Mouse (Mus musculus) brain, embryonic 14.5 days (tissue): ENCODE measurements at regions not wholly inside any gene's neighbourhood (a gene's known extent, or its start where the extent isn't known, plus 50 kb on each side); places are given as distances from the start of the nearest gene placed in this dataset.

Source experiments
- CTCF ChIP-seq: fragments of 200-500 bp; IDR thresholded peaks from 2 replicates; pipeline ENCODE4 v1.5.1; 2012; ENCODE audit warnings: inconsistent platforms, mild to moderate bottlenecking, moderate library complexity, borderline replicate concordance; ENCODE audit not compliant: insufficient read depth, insufficient read length; ENCODE audit errors: extremely low read depth
- POLR2A ChIP-seq: fragments of 200-500 bp; IDR thresholded peaks from 2 replicates; pipeline ENCODE4 v1.6.1; 2012; ENCODE audit warnings: mild to moderate bottlenecking, inconsistent platforms, borderline replicate concordance; ENCODE audit not compliant: poor library complexity, insufficient read depth, insufficient read length, severe bottlenecking; ENCODE audit errors: extremely low read depth

DNA sequence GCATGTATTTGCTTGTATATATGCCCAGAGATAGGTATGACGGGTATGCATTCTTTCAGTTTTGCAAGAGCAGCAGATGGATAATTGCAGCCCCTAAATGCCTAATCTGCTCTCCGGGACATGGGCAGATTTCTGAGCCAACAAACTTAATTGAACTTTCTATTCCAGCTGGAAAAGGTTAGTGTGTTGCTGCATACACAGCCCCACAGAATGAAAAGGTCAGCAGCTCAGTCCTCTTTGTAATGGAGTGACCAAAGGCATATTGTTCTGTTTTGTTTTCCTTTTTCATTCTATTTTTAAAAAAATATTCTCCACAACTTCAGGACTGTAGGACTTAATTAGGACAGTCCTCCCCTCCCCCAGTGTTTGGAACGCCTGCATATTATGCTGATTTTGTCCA lies 373.4 kb upstream of the Brinp1 start:
- TF ChIP-seq CTCF: no peak
- TF ChIP-seq POLR2A: no peak
